Mouse (Mus musculus) MEL (cell line): ENCODE data around the gene Map3k6. TPM values are rescaled to one million over a fixed set of nuclear protein-coding genes. Genes with fewer than 3 reads are reported as not detected.
A peak's percentile ranks its signal among the peaks of the same experiment; 100 is the strongest.

Source experiments
- DNase-seq: peaks from one replicate; pipeline ENCODE4 v3.0.0; 2011; ENCODE audit warnings: low read depth, low spot score
- H3K27ac ChIP-seq: 2 replicates; pipeline ENCODE4 v1.5.1; 2012; ENCODE audit warnings: low read depth, mild to moderate bottlenecking, control low read depth, low read length, moderate library complexity; ENCODE audit not compliant: control insufficient read depth
- H3K27me3 ChIP-seq, 2 experiments: fragments of 150-350 bp in 1 of 2; sonication (generic) in 1 of 2; 2 replicates each; pipeline ENCODE4 v1.6.1; 2012; ENCODE audit warnings: low read length in 2 of 2, mild to moderate bottlenecking in 2 of 2, improper control_type of control experiment in 1 of 2, moderate library complexity in 1 of 2; ENCODE audit not compliant: insufficient read depth in 2 of 2, control insufficient read depth in 1 of 2
- H3K36me3 ChIP-seq, 2 experiments: 2 replicates each; pipeline ENCODE4 v1.6.1; 2012 to 2014; ENCODE audit warnings: low read length in 2 of 2, improper control_type of control experiment in 1 of 2, inconsistent platforms in 1 of 2, mild to moderate bottlenecking in 1 of 2; ENCODE audit not compliant: insufficient read depth in 2 of 2, control insufficient read depth in 1 of 2
- H3K4me1 ChIP-seq, 2 experiments: fragments of 150-350 bp in 1 of 2; sonication (generic) in 1 of 2; 2 replicates each; pipeline ENCODE4 v1.6.1; 2012; ENCODE audit warnings: low read length in 2 of 2, improper control_type of control experiment in 1 of 2, mild to moderate bottlenecking in 1 of 2; ENCODE audit not compliant: insufficient read depth in 2 of 2, control insufficient read depth in 1 of 2
- H3K4me3 ChIP-seq, 2 experiments: fragments of 150-350 bp in 1 of 2; sonication (generic) in 1 of 2; 2 replicates each; pipeline ENCODE4 v1.5.1; 2012; ENCODE audit warnings: low read depth in 2 of 2, low read length in 2 of 2, mild to moderate bottlenecking in 2 of 2, moderate library complexity in 2 of 2, control low read depth in 1 of 2, improper control_type of control experiment in 1 of 2; ENCODE audit not compliant: control insufficient read depth in 1 of 2, insufficient read depth in 1 of 2
- H3K79me2 ChIP-seq: 2 replicates; pipeline ENCODE4 v1.6.1; 2012; ENCODE audit warnings: mild to moderate bottlenecking, low read length, moderate library complexity; ENCODE audit not compliant: control insufficient read depth, poor library complexity, insufficient read depth
- H3K9ac ChIP-seq: 2 replicates; pipeline ENCODE4 v1.6.1; 2012; ENCODE audit warnings: low read depth, mild to moderate bottlenecking, control low read depth, low read length, moderate library complexity; ENCODE audit not compliant: control insufficient read depth, poor library complexity, severe bottlenecking
- H3K9me3 ChIP-seq: fragments of 150-350 bp; sonication (generic); replicated peaks from 2 replicates; pipeline ENCODE4 v1.6.1; 2012; ENCODE audit warnings: mild to moderate bottlenecking, low read length, improper control_type of control experiment, moderate library complexity; ENCODE audit not compliant: insufficient read depth
- EP300 ChIP-seq, 2 experiments: IDR thresholded peaks; 2 replicates each; pipeline ENCODE4 v1.6.1; 2011; ENCODE audit warnings: improper control_type of control experiment in 2 of 2, low read length in 2 of 2, low read depth in 1 of 2, mild to moderate bottlenecking in 1 of 2
- ETS1 ChIP-seq: IDR thresholded peaks from 2 replicates; pipeline ENCODE4 v1.6.1; 2012; ENCODE audit warnings: low read depth, mild to moderate bottlenecking, inconsistent platforms, low read length, improper control_type of control experiment, moderate library complexity
- GATA1 ChIP-seq: IDR thresholded peaks from 2 replicates; pipeline ENCODE4 v1.6.1; 2011; ENCODE audit warnings: low read depth, low read length, improper control_type of control experiment
- HCFC1 ChIP-seq: IDR thresholded peaks from 2 replicates; pipeline ENCODE4 v1.6.1; 2012; ENCODE audit warnings: low read depth, mild to moderate bottlenecking, inconsistent platforms, low read length, improper control_type of control experiment, moderate library complexity
- JUND ChIP-seq: IDR thresholded peaks from 2 replicates; pipeline ENCODE4 v1.6.1; 2011; ENCODE audit warnings: low read depth, mild to moderate bottlenecking, improper control_type of control experiment, low read length
- KAT2A ChIP-seq: conservative IDR thresholded peaks from 2 replicates; pipeline ENCODE4 v1.6.1; 2012; ENCODE audit warnings: low read depth, low read length, improper control_type of control experiment, inconsistent platforms
- MAFK ChIP-seq: IDR thresholded peaks from 2 replicates; pipeline ENCODE4 v1.6.1; 2011; ENCODE audit warnings: low read depth, mild to moderate bottlenecking, low read length, improper control_type of control experiment, borderline replicate concordance
- MAX ChIP-seq: IDR thresholded peaks from 2 replicates; pipeline ENCODE4 v1.6.1; 2011; ENCODE audit warnings: low read length, improper control_type of control experiment
- MAZ ChIP-seq: IDR thresholded peaks from 2 replicates; pipeline ENCODE4 v1.6.1; 2012; ENCODE audit warnings: low read depth, mild to moderate bottlenecking, inconsistent platforms, low read length, improper control_type of control experiment
- MXI1 ChIP-seq: IDR thresholded peaks from 2 replicates; pipeline ENCODE4 v1.6.1; 2011; ENCODE audit warnings: mild to moderate bottlenecking, low read depth, low read length, improper control_type of control experiment
- MYB ChIP-seq: IDR thresholded peaks from 2 replicates; pipeline ENCODE4 v1.6.1; 2011; ENCODE audit warnings: mild to moderate bottlenecking, low read depth, low read length, improper control_type of control experiment
- MYC ChIP-seq: IDR thresholded peaks from 2 replicates; pipeline ENCODE4 v1.6.1; 2011; ENCODE audit warnings: low read depth, mild to moderate bottlenecking, low read length, improper control_type of control experiment, moderate library complexity
- NELFE ChIP-seq: IDR thresholded peaks from 2 replicates; pipeline ENCODE4 v1.6.1; 2011; ENCODE audit warnings: low read depth, low read length, improper control_type of control experiment
- POLR2A ChIP-seq, 2 experiments: IDR thresholded peaks; 2 replicates each; pipeline ENCODE4 v1.6.1; 2011 to 2012; ENCODE audit warnings: low read length in 2 of 2, mild to moderate bottlenecking in 2 of 2, control low read depth in 1 of 2, improper control_type of control experiment in 1 of 2, low read depth in 1 of 2, moderate library complexity in 1 of 2; ENCODE audit not compliant: control insufficient read depth in 1 of 2, insufficient read depth in 1 of 2, poor library complexity in 1 of 2
- POLR2AphosphoS5 ChIP-seq: IDR thresholded peaks from 2 replicates; pipeline ENCODE4 v1.6.1; 2012; ENCODE audit warnings: low read depth, borderline replicate concordance, mild to moderate bottlenecking, inconsistent platforms, low read length, moderate library complexity, mixed read lengths
- RCOR1 ChIP-seq: IDR thresholded peaks from 2 replicates; pipeline ENCODE4 v1.6.1; 2012; ENCODE audit warnings: low read depth, mild to moderate bottlenecking, inconsistent platforms, low read length, improper control_type of control experiment
- TAL1 ChIP-seq: IDR thresholded peaks from 2 replicates; pipeline ENCODE4 v1.6.1; 2012; ENCODE audit warnings: mild to moderate bottlenecking, inconsistent platforms, low read length, moderate library complexity, mixed read lengths
- TCF12 ChIP-seq: IDR thresholded peaks from 2 replicates; pipeline ENCODE4 v1.6.1; 2014; ENCODE audit warnings: low read depth, mild to moderate bottlenecking, inconsistent platforms, low read length, improper control_type of control experiment, moderate library complexity
- UBTF ChIP-seq: IDR thresholded peaks from 2 replicates; pipeline ENCODE4 v1.6.1; 2012; ENCODE audit warnings: low read depth, mild to moderate bottlenecking, inconsistent platforms, low read length, improper control_type of control experiment, moderate library complexity, borderline replicate concordance; ENCODE audit not compliant: insufficient read depth
- USF1 ChIP-seq: IDR thresholded peaks from 2 replicates; pipeline ENCODE4 v1.6.1; 2014; ENCODE audit warnings: low read depth, mild to moderate bottlenecking, inconsistent platforms, low read length, improper control_type of control experiment, moderate library complexity
- ZKSCAN1 ChIP-seq: IDR thresholded peaks from 2 replicates; pipeline ENCODE4 v1.6.1; 2012; ENCODE audit warnings: low read depth, mild to moderate bottlenecking, inconsistent platforms, low read length, improper control_type of control experiment, moderate library complexity
- ZMIZ1 ChIP-seq: IDR thresholded peaks from 2 replicates; pipeline ENCODE4 v1.6.1; 2012; ENCODE audit warnings: low read depth, mild to moderate bottlenecking, inconsistent platforms, low read length, improper control_type of control experiment, moderate library complexity
- polyA plus RNA-seq, 2 experiments: library from polyadenylated mRNA; stranded (reverse) in 1 of 2; unstranded in 1 of 2; fragments of >175 nt in 1 of 2; fragments of >200 nt in 1 of 2; gene quantifications; 2 replicates each; pipeline versions ENCODE4 v1.2.1 to v1.2.4; 2012; ENCODE audit warnings: low replicate concordance in 2 of 2, low read depth in 1 of 2; ENCODE audit not compliant: insufficient read length in 2 of 2, insufficient read depth in 1 of 2, missing spikeins in 1 of 2
- total RNA-seq: library from RNA; depleted of rRNA; stranded (reverse); fragments of 300-350 nt; gene quantifications from 2 replicates; pipeline ENCODE4 v1.2.3, GENCODE M21; 2012

The Map3k6 gene
- total and polyA plus RNA-seq, 3 experiments: 19.1 to 21.9 TPM; not detected in 1

GRCm38 (mm10) chr4:133282656-133283055 lies 42.0 kb downstream of the Map3k6 start:
- no peak overlapping the region for H3K27ac ChIP-seq
- no peaks in the 10 kb centered on the region for H3K9me3 ChIP-seq
- H3K36me3 ChIP-seq: peaks cover 0 to 39% of the 10 kb centered on the region in 2 experiments; a peak in 2 of 4 replicates
- no peaks in the 10 kb centered on the region for H3K27me3 ChIP-seq
- no peaks in the 10 kb centered on the region; the same call in 1 of the 2 replicates for H3K79me2 ChIP-seq
- H3K4me1 ChIP-seq: peaks cover 8 to 48% of the 10 kb centered on the region in 2 experiments
- H3K9ac ChIP-seq: no peak overlapping the region
- no peak for TF ChIP-seq EP300 (IDR thresholded peaks at IDR 0.05; ENCODE audit: low read depth in 1 of 2, low read length in 2 of 2)
- no peak for TF ChIP-seq GATA1
- no peak for TF ChIP-seq POLR2AphosphoS5
- TF ChIP-seq UBTF: no peak
- no peak for TF ChIP-seq NELFE
- no peak for TF ChIP-seq RCOR1
- no peak for TF ChIP-seq MXI1
- no peak for TF ChIP-seq ZMIZ1
- TF ChIP-seq MAFK: no peak
- no peak for TF ChIP-seq MAZ
- TF ChIP-seq ZKSCAN1: no peak
- no peak for TF ChIP-seq POLR2A (IDR thresholded peaks at IDR 0.05; ENCODE audit: control insufficient read depth in 1 of 2, insufficient read depth in 1 of 2, low read depth in 1 of 2, low read length in 2 of 2, poor library complexity in 1 of 2)
- no peak for TF ChIP-seq HCFC1
- no peak for TF ChIP-seq MYC
- no peak for TF ChIP-seq KAT2A
- no peak for TF ChIP-seq MAX
- TF ChIP-seq USF1: no peak
- no peak overlapping the region for H3K4me3 ChIP-seq
- no peak for DNase-seq

DNA sequence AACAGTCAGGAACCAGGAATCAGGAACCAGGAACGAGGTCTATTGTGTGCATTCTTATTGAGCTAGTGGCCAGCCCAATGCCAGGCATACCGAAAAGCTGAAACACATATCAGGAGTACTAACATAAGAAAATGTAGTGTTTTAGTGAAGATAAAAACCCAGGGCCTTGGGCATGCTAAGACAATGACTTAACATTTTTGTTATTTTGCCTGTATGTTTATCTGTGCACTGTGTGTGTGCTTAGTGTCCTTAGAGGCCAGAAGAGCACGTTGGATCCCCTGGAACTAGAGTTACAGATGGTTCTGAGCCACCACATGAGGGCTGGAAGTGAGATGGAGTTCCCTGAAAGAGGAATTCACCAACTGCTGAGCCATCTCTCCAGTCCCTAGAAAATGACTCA lies 44.7 kb downstream of the Map3k6 start:
- Histone ChIP-seq H3K4me1 (peaks cover 8 to 43% of the 10 kb centered on the region in 2 experiments), H3K36me3 (peaks cover 0 to 39% of the 10 kb centered on the region in 2 experiments; a peak in 2 of 4 replicates), H3K9me3 (no peaks in the 10 kb centered on the region), H3K9ac (no peak overlapping the region), H3K4me3 (no peak overlapping the region), H3K79me2 (no peaks in the 10 kb centered on the region), H3K27me3 (no peaks in the 10 kb centered on the region), H3K27ac (peak overlapping the region; percentile 36)
- peak; percentile 60 for DNase-seq
- TF ChIP-seq KAT2A (no peak), MYB (no peak), GATA1 (peak; percentile 31; the same call in 1 of the 2 replicates), TAL1 (peak; percentile 23; the same call in 1 of the 2 replicates), TCF12 (0 out of 2 replicates have a peak, but pooled peaks have one; percentile 13), JUND (no peak), ETS1 (0 out of 2 replicates have a peak, but pooled peaks have one; percentile 22), MYC (0 out of 2 replicates have a peak, but pooled peaks have one; percentile 39)
